Mouse (Mus musculus): ENCODE data around the gene Slc4a5.

The Slc4a5 gene

DNA sequence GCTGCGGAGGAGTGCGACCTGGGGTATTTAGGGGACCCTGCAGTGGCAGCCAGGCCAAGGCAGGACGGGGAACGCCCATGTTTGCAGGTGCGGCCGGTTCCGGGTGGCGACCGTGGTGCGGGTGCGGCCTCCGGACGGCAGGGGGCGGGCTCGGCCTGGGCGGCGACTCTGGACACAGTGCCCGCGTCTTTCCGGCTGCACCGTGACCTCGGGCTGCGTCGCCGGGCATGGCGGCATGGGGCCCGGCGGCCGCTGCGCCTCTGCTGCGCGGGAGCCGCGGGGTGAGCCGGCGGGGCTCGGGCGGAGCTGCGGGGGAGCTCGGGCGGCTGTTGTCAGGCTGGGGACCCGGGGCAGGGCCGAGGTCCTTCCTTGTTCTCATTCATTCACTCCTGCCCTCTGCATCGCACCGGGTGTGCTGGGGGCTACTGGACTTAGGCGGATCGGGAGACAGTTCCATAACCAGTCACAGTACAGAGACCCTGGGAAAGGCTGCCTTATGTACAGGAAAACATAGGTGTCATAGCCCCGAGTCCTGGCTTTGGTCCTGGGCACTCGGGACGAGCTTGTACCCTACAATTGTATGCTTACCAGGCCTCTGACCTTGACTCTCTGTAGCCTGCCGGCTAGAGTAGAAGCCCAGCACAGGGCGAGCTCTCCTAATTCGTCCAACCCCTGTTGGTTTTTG lies 129.8 kb downstream of the Slc4a5 start:
- ChIA-PET POLR2A (interaction anchor here (0.6 to 3.2 kb wide), 21 partner anchors 9 to 897 kb away, joined by 3 to 15 read pairs (median 4); partner anchors contain the start of genes Mob1a (in 3 of the 4), Mthfd2 (in 3 of the 4), Ccdc142 (in 1 of the 4) and Dguok (in 1 of the 4)), CTCF (interaction anchor here in 1 of 4 experiments (0.8 to 0.9 kb wide), 3 partner anchors 10 to 129 kb away, joined by 3 read pairs; no protein-coding TSS in a partner anchor)

DNA sequence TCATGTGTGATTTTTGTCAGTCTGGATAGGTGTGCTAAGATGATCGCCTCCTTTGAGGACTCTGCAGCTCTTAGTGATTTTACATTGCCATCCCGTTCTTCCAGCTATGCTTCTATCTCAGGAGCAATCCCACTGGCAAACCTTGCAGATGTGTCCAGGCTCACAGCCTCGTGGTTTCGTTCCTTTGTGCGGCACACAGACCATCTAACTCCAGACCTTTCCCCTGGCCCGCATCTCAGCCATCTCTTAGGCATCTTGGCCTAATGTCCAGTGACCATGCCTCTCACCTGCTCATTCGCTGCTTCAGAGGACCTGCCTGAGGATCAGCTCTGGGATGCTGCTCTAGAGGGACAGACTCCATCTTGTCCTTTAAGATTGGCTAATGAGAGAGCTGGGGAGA lies 130.5 kb downstream of the Slc4a5 start:
- CTCF ChIA-PET = interaction anchor here in 2 of 4 experiments (0.7 to 0.9 kb wide), 4 partner anchors 9 to 150 kb away, joined by 3 to 9 read pairs (median 3); no protein-coding TSS in a partner anchor
- POLR2A ChIA-PET = interaction anchor here in 3 of 4 experiments (0.6 to 3.2 kb wide), 22 partner anchors 9 to 896 kb away, joined by 3 to 15 read pairs (median 4); partner anchors contain the start of genes Mob1a (in 2 of the 3), Mthfd2 (in 2 of the 3), Ccdc142 (in 1 of the 3) and Dguok (in 1 of the 3)

DNA sequence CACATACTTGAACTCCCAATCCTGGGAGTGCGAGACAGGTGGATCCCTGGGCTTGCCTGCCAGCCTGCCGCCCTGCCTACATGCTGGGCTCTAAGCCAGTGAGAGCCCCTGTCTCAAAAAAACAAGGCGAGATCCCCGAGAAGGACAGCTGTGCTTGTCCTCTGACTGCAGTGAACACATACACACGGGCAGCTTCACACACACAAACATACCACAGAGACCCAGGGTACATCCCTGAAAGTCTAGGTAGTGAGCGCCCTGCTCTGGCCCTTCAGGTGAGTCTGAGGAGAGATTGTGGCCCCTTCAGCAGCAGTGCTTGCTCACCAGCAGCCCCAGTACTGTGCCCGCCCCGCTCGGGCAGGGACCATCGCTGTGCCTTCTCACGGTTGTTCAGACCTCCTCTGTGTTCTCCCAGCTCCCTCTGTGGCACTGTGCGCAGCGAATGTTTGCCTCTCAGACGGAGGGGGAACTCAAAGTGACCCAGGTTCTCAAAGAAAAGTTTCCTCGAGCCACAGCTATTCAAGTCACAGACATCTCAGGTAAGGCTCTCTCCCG lies 131.3 kb downstream of the Slc4a5 start:
- ChIA-PET CTCF (interaction anchor here in 1 of 4 experiments (0.7 kb wide), 1 partner anchor 149 kb away, joined by 9 read pairs; no protein-coding TSS in a partner anchor), POLR2A (interaction anchor here in 2 of 4 experiments (0.6 to 3.2 kb wide), 9 partner anchors 10 to 312 kb away, joined by 3 to 15 read pairs (median 5); no protein-coding TSS in a partner anchor)

DNA sequence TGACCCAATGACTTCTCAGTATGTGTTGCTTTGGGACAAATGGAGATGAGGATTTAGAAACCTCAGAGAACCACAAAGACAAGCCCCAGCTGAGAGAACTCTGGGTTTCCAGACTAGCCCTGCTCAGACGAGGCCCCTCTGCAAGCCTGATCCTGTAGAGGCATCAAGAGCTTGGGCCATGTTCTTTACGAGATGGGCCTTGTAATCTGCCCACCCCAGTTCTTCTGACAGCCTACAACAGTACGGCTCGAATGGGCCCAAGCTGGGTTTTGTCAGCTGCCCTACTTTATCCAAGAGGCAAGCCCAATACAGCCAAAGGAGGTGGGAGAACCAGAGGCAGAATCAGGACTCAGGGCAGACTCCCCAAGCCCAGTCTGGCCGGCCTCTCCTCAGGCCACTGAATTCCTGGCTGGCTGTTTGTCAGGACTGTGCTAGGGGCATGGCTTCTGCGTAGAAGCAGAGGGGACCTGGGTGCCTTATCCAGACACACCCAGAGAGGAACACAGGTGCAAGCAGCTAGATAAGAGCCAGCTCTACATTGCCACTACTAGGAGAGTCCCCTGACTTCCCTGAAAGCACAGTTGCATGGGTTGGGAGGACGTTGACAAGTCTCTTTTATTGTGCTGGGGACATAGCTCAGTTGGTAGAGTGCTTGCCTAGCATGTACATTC lies 132.0 kb downstream of the Slc4a5 start:
- ChIA-PET POLR2A (interaction anchor here in 3 of 4 experiments (0.5 to 3.2 kb wide), 11 partner anchors 11 to 300 kb away, joined by 3 to 15 read pairs (median 4); partner anchors contain the start of gene Dguok (in 1 of the 3)), CTCF (interaction anchor here in 1 of 4 experiments (1.1 kb wide), 1 partner anchor 444 kb away, joined by 3 read pairs; the partner anchor contains the start of gene Nagk)

DNA sequence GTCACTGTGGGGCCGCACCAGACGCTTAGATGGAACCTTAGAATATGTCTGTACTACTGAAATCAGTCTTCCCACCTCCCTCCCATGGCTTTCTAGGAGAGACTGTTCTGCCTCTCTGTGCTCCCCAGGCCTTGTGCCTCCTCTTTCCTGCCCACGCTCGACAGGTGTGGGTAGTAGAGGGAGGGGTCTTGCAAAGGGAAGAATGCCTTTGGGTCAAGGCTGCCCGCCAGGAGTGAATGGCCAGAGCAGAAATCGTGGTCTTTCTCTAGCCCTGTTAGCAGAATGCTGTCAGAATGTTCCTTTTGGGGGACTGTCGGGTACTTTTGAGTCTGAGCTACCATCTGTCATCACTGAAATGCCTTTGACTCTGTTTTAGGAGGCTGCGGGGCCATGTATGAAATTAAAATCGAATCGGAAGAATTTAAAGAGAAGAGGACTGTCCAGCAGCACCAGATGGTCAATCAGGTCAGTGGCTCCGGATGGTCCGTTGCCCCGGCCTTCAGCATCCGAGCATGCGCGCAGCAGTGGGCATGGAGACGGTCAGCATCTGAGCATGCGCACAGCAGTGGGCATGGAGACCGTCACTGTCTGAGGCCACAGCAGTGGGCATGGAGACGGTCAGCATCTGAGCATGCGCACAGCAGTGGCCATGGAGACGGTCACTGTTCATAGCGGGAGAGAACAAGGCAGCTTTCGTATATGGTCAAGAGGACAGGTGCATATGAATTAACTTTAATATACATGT lies 133.2 kb downstream of the Slc4a5 start:
- POLR2A ChIA-PET = interaction anchor here in 3 of 4 experiments (0.7 to 1.7 kb wide), 4 partner anchors 19 to 154 kb away, joined by 3 to 5 read pairs (median 3); partner anchors contain the start of genes Dguok (in 1 of the 3), Mob1a (in 1 of the 3) and Mthfd2 (in 1 of the 3)
- CTCF ChIA-PET = no interaction called here

Measured in embryonic stem cell, embryonic (primary cell).